Mouse (Mus musculus) lung, embryonic 16.5 days (tissue): ENCODE results near the gene Samd1. TPM values are rescaled to one million over a fixed set of nuclear protein-coding genes. Genes with fewer than 3 reads are reported as not detected.
A peak's percentile ranks its signal among the peaks of the same experiment; 100 is the strongest.

Experiments used
- ATAC-seq: fragments of 200-750 bp; cut with Nextera tagmentation; 2 replicates; pipeline ENCODE4 v1.8.0; 2017; ENCODE audit warnings: low read depth, mild to moderate bottlenecking, moderate library complexity
- H3K27ac ChIP-seq: fragments of 300-500 bp; sonication (generic); 2 replicates; pipeline ENCODE4 v1.5.1; 2014; ENCODE audit warnings: mild to moderate bottlenecking, control low read depth, low read length
- H3K27me3 ChIP-seq: fragments of 300-500 bp; sonication (generic); 2 replicates; pipeline ENCODE4 v1.6.1; 2014; ENCODE audit warnings: low read depth, low read length, mixed read lengths; ENCODE audit not compliant: control insufficient read depth, insufficient read depth
- H3K36me3 ChIP-seq: fragments of 300-500 bp; sonication (generic); 2 replicates; pipeline ENCODE4 v1.6.1; 2014; ENCODE audit warnings: low read length; ENCODE audit not compliant: control insufficient read depth, insufficient read depth
- H3K4me1 ChIP-seq: fragments of 300-500 bp; sonication (generic); replicated peaks from 2 replicates; pipeline ENCODE4 v1.6.1; 2014; ENCODE audit warnings: low read length, mixed read lengths; ENCODE audit not compliant: control insufficient read depth, insufficient read depth
- H3K4me2 ChIP-seq: fragments of 300-500 bp; sonication (generic); 2 replicates; pipeline ENCODE4 v1.6.1; 2014; ENCODE audit warnings: low read depth, low read length, control low read depth
- H3K4me3 ChIP-seq: fragments of 300-500 bp; sonication (generic); 2 replicates; pipeline ENCODE4 v1.5.1; 2014; ENCODE audit warnings: mild to moderate bottlenecking, low read length, control low read depth
- H3K9ac ChIP-seq: fragments of 300-500 bp; sonication (generic); 2 replicates; pipeline ENCODE4 v1.6.1; 2014; ENCODE audit warnings: low read length, control low read depth
- H3K9me3 ChIP-seq: fragments of 300-500 bp; sonication (generic); 2 replicates; pipeline ENCODE4 v1.6.1; 2016; ENCODE audit warnings: low read length; ENCODE audit not compliant: control insufficient read depth
- WGBS: fragments of 180-500 bp; shearing (Covaris S2); extraction: QIAGEN DNeasy Blood & Tissue Kit; methylation state at CpG from one replicate; pipeline ENCODE4 v1.1.7; 2014; 5-methylcytosine and 5-hydroxymethylcytosine counted together
- polyA plus RNA-seq: library from polyadenylated mRNA; unstranded; fragments of >200 nt; fragmentation: Nextera tagmentation; extraction: Ambion mirVana; gene quantifications from 2 replicates; pipeline ENCODE4 v1.2.1, GENCODE M21; 2015

Gene Samd1
- polyA plus RNA-seq, 1 experiment from 2014 or later = 11.0 TPM

DNA sequence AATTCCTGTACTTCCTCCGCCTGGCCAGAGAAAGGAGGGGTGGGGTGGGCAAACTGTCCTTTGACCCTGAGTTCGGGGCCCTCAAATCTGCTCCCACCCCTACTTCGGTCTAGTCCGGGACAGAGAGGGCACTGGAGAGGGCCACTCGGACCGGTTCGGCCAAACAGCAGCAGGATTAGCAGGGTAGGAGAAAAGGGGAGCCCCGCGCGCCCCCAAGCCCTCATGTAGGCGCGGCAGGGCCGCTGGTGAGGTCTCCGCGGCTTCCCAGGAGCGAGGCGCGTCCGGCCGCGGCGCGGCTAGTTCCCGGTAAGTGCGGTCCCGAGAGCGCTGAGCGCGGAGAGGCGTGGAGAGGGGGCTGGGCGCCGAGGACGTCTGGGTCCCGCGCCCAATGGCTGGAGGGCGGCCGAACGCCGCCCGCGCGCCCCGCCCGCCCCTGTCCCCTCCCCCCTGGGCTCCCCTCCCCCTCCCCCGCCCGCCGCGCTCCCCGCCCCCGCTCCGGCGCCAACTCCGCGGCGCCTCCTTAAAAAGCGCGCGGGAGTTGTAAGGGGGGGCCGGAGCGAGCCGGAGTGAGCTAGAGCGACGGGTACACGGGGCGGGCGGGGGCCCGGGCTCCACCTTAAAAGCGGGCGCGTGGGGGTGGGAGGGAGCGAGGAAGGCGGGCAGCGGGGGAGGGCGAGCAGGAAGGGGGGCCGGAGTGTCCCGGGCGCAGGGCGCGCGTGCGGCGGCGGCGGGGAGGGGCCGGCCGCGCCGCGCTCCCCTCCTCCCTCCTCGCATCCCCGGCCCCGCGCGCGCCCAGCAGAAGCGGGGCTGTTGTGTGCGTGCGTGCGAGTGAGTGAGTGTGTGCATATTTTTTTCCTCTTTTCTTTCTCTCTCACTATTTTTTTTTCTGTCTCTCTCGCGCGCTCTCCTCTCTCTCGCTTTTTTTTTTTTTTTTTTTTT lies 636 bp upstream of the Samd1 start:
- peak; percentile 89 for ATAC-seq
- Histone ChIP-seq H3K9ac (peak overlapping the region; percentile 88), H3K27me3 (no peaks in the 10 kb centered on the region), H3K27ac (peak overlapping the region; percentile 97), H3K36me3 (peaks cover 14% of the 10 kb centered on the region), H3K4me1 (peaks cover 26% of the 10 kb centered on the region), H3K9me3 (no peaks in the 10 kb centered on the region), H3K4me2 (peak overlapping the region; percentile 92), H3K4me3 (peak overlapping the region; percentile 80)
- under 1% methylated on average over 46 of the region's 103 CpGs for WGBS

GRCm38 (mm10) chr8:83998231-83999056 lies 972 bp downstream of the Samd1 start:
- Histone ChIP-seq H3K9ac (peak overlapping the region; percentile 80), H3K36me3 (peaks cover 13% of the 10 kb centered on the region)
- ATAC-seq = 0 out of 2 replicates have a peak, but pooled peaks have one; percentile 4

DNA sequence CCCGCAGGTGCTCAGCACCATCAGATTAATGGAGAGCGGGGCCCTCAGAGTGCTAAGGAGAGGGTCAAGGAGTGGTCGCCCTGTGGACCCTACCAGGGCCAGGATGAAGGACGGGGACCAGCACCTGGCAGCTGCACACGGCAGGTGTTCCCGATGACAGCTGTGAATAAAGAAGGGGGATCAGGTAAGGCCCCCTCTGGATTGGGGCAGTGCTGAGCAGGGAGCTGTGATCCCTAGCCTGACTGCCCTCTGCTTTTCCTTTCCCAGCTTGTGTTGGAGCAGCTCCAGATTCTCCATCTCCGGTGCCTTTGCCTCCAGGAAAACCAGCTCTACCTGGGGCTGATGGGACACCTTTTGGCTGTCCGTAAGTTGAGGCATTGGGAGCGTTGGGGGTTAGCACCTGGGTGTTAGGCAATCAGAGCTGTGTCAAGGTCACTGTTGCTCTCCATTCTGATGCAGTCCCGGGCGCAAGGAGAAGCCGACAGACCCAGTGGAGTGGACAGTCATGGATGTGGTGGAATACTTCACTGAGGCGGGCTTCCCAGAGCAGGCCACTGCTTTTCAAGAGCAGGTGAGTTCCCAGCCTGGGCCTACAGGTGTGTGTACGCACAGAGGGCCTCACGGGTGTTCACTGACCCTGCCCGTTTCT lies 1.7 kb downstream of the Samd1 start:
- H3K9ac ChIP-seq = peak overlapping the region; percentile 80
- H3K36me3 ChIP-seq = peaks cover 13% of the 10 kb centered on the region

More at GRCm38 (mm10) chr8:83998231-83999056, 972 bp downstream of the Samd1 start:
- Histone ChIP-seq H3K27ac (peak overlapping the region; percentile 85), H3K4me3 (peak overlapping the region; percentile 80), H3K27me3 (no peaks in the 10 kb centered on the region), H3K4me2 (peak overlapping the region; percentile 92), H3K4me1 (peaks cover 26% of the 10 kb centered on the region), H3K9me3 (no peaks in the 10 kb centered on the region)
- WGBS = under 1% methylated on average over 47 of the region's 92 CpGs

GRCm38 (mm10) chr8:83999825-84000224 lies 2.4 kb downstream of the Samd1 start:
- Histone ChIP-seq H3K9ac (no peak overlapping the region; the same call in 1 of the 2 replicates), H3K4me2 (no peak overlapping the region), H3K9me3 (no peaks in the 10 kb centered on the region), H3K27me3 (no peaks in the 10 kb centered on the region), H3K4me3 (0 out of 2 replicates have a peak overlapping the region, but pooled peaks have one; percentile 3), H3K36me3 (peaks cover 13% of the 10 kb centered on the region), H3K4me1 (peaks cover 34% of the 10 kb centered on the region), H3K27ac (no peak overlapping the region)
- no peak for ATAC-seq
- 86% methylated on average over 2 of the region's 2 CpGs for WGBS

More for the DNA sequence above, 1.7 kb downstream of the Samd1 start:
- peak overlapping the region; percentile 80 for H3K4me3 ChIP-seq
- no peaks in the 10 kb centered on the region for H3K27me3 ChIP-seq
- peak overlapping the region; percentile 92 for H3K4me2 ChIP-seq
- WGBS = 49% methylated on average over 16 of the region's 16 CpGs
- peaks cover 31% of the 10 kb centered on the region for H3K4me1 ChIP-seq
- no peaks in the 10 kb centered on the region for H3K9me3 ChIP-seq
- ATAC-seq = no peak
- H3K27ac ChIP-seq = no peak overlapping the region; the same call in 1 of the 2 replicates

GRCm38 (mm10) chr8:84001281-84002000 lies 4.0 kb downstream of the Samd1 start, which contains the start of gene 1700067K01Rik:
1700067K01Rik (plus strand) TSS chr8:84001502.
- peaks cover 27% of the 10 kb centered on the region for H3K4me1 ChIP-seq
- H3K27ac ChIP-seq = no peak within 1 kb of the TSS
- H3K27me3 ChIP-seq = no peaks in the 10 kb centered on the region
- peaks cover 13% of the 10 kb centered on the region for H3K36me3 ChIP-seq
- 39% methylated on average over 61 of the region's 61 CpGs for WGBS
- ATAC-seq = no peak
- H3K9me3 ChIP-seq = no peaks in the 10 kb centered on the region
- peak within 1 kb of the TSS; percentile 35 for H3K4me2 ChIP-seq
- peak within 1 kb of the TSS; percentile 33 for H3K9ac ChIP-seq
- 0 out of 2 replicates have a peak within 1 kb of the TSS, but pooled peaks have one; percentile 2 for H3K4me3 ChIP-seq

- Histone ChIP-seq H3K36me3 (peaks cover 13% of the 10 kb centered on the region), H3K9me3 (no peaks in the 10 kb centered on the region), H3K4me3 (no peak overlapping the region), H3K4me1 (peaks cover 26% of the 10 kb centered on the region), H3K9ac (no peak overlapping the region), H3K27me3 (no peaks in the 10 kb centered on the region), H3K4me2 (no peak overlapping the region), H3K27ac (no peak overlapping the region)
- no peak for ATAC-seq
- WGBS = 67% methylated on average over 12 of the region's 12 CpGs
These were observed 5.6 kb downstream of the Samd1 start for GRCm38 (mm10) chr8:84002957-84003611.

DNA sequence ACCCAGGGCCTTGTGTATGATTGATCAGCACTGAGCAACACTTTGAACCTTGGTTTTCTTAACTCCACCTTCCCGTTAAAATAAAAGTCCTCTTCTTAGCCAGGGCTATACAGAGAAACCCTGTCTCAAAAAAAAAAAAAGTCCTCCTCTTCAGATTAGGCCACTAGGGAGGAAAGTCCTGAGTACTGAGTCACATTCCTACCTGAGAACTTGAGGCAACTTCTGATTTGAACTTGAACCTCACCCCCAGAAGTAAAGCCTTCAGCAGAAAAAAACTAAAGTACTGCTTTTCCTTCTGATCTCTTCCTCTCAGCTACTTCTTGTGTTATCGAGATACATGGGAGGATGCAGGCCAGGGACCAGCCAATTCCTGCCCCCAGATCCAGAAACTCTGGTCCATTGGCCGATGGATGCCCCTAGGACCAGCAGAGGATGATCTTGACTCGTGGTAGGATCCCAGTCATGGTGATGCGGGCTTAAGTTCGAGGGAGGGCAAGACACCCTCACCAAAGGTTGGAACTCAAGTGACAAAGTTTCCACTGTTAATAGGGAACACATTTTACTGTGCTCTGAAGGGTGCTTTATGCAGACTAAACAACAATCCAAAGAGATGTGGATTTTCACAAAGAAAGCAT lies 6.3 kb downstream of the Samd1 start:
- Histone ChIP-seq H3K27ac (no peak overlapping the region; the same call in 1 of the 2 replicates), H3K36me3 (peaks cover 13% of the 10 kb centered on the region), H3K9ac (peak overlapping the region; percentile 74), H3K9me3 (no peaks in the 10 kb centered on the region), H3K27me3 (no peaks in the 10 kb centered on the region), H3K4me3 (peak overlapping the region; percentile 69), H3K4me2 (peak overlapping the region; percentile 94), H3K4me1 (peaks cover 25% of the 10 kb centered on the region)
- WGBS = 67% methylated on average over 6 of the region's 6 CpGs
- no peak for ATAC-seq
